Mouse (Mus musculus) bone marrow, adult 2 months (tissue): ENCODE data around the gene 2900026A02Rik. TPM values are rescaled to one million over a fixed set of nuclear protein-coding genes. Genes with fewer than 3 reads are reported as not detected.

ENCODE experiments used
- H3K27ac ChIP-seq: fragments of 200-500 bp; 2 replicates; pipeline ENCODE4 v1.5.1; 2012; ENCODE audit warnings: low read depth, mild to moderate bottlenecking, control low read depth, inconsistent platforms, low read length; ENCODE audit not compliant: control insufficient read depth, poor library complexity, insufficient read depth
- H3K4me1 ChIP-seq: fragments of 200-500 bp; 2 replicates; pipeline ENCODE4 v1.6.1; 2011; ENCODE audit warnings: low read length; ENCODE audit not compliant: control insufficient read depth, insufficient read depth
- H3K4me3 ChIP-seq: fragments of 200-500 bp; replicated peaks from 2 replicates; pipeline ENCODE3; 2011; ENCODE audit warnings: mild to moderate bottlenecking, low read depth, low read length, control low read depth; ENCODE audit not compliant: control insufficient read depth
- CTCF ChIP-seq: fragments of 200-500 bp; IDR thresholded peaks from 2 replicates; pipeline ENCODE4 v1.5.1; 2011; ENCODE audit warnings: low read length, control low read depth; ENCODE audit not compliant: control insufficient read depth, insufficient read depth
- POLR2A ChIP-seq: fragments of 200-500 bp; IDR thresholded peaks from 2 replicates; pipeline ENCODE4 v1.6.1; 2011; ENCODE audit warnings: low read depth, mild to moderate bottlenecking, control low read depth, low read length, borderline replicate concordance; ENCODE audit not compliant: control insufficient read depth
- WGBS: fragments of 180-500 bp; shearing (Covaris S2); methylation state at CpG from one replicate; pipeline ENCODE4 v1.1.7; 2018; 5-methylcytosine and 5-hydroxymethylcytosine counted together
- polyA plus RNA-seq: library from polyadenylated mRNA; stranded (reverse); fragments of >200 nt; gene quantifications from 2 replicates; pipeline ENCODE4 v1.2.4, GENCODE M21; 2011; ENCODE audit warnings: low replicate concordance; ENCODE audit not compliant: missing spikeins, insufficient read depth, insufficient read length

2900026A02Rik gene
- polyA plus RNA-seq, 1 experiment = 4.1 TPM

GRCm38 (mm10) chr5:113195451-113195850 lies 25.6 kb downstream of the 2900026A02Rik start:
- H3K27ac ChIP-seq = no peak overlapping the region
- H3K4me3 ChIP-seq = no peak overlapping the region
- TF ChIP-seq CTCF (no peak), POLR2A (no peak)
- no peaks in the 10 kb centered on the region; the same call in 1 of the 2 replicates for H3K4me1 ChIP-seq
- WGBS = 67% methylated on average over 12 of the region's 12 CpGs

GRCm38 (mm10) chr5:113193762-113194161 lies 27.3 kb downstream of the 2900026A02Rik start:
- WGBS = 89% methylated on average over 18 of the region's 18 CpGs
- Histone ChIP-seq H3K27ac (no peak overlapping the region), H3K4me3 (no peak overlapping the region), H3K4me1 (no peaks in the 10 kb centered on the region; the same call in 1 of the 2 replicates)
- TF ChIP-seq CTCF = no peak
- no peak for TF ChIP-seq POLR2A

- 88% methylated on average over 14 of the region's 14 CpGs for WGBS
- Histone ChIP-seq H3K4me3 (no peak overlapping the region), H3K4me1 (no peaks in the 10 kb centered on the region; the same call in 1 of the 2 replicates), H3K27ac (no peak overlapping the region)
- no peak for TF ChIP-seq POLR2A
- no peak for TF ChIP-seq CTCF
These were observed 29.1 kb downstream of the 2900026A02Rik start for GRCm38 (mm10) chr5:113191901-113192300.

GRCm38 (mm10) chr5:113190558-113190957 lies 30.5 kb downstream of the 2900026A02Rik start:
- Histone ChIP-seq H3K27ac (no peak overlapping the region), H3K4me1 (no peaks in the 10 kb centered on the region; the same call in 1 of the 2 replicates), H3K4me3 (no peak overlapping the region)
- TF ChIP-seq POLR2A (no peak), CTCF (no peak)
- whole genome bisulfite sequencing = 75% methylated on average over 14 of the region's 14 CpGs

GRCm38 (mm10) chr5:113181441-113181840 lies 39.6 kb downstream of the 2900026A02Rik start:
- no peak overlapping the region for H3K27ac ChIP-seq
- TF ChIP-seq CTCF (no peak), POLR2A (no peak)
- 25% methylated on average over 6 of the region's 6 CpGs for WGBS
- no peak overlapping the region for H3K4me3 ChIP-seq
- no peaks in the 10 kb centered on the region for H3K4me1 ChIP-seq

GRCm38 (mm10) chr5:113180755-113181154 lies 40.3 kb downstream of the 2900026A02Rik start:
- WGBS = 67% methylated on average over 15 of the region's 15 CpGs
- no peak for TF ChIP-seq CTCF
- no peak for TF ChIP-seq POLR2A
- H3K4me3 ChIP-seq = no peak overlapping the region
- H3K4me1 ChIP-seq = no peaks in the 10 kb centered on the region
- H3K27ac ChIP-seq = no peak overlapping the region

- Histone ChIP-seq H3K27ac (no peak overlapping the region), H3K4me3 (peak overlapping the region; percentile 8), H3K4me1 (no peaks in the 10 kb centered on the region)
- TF ChIP-seq CTCF (peak; percentile 79), POLR2A (no peak)
- WGBS = 8% methylated on average over 30 of the region's 30 CpGs
These were observed 41.0 kb downstream of the 2900026A02Rik start for GRCm38 (mm10) chr5:113179843-113180682.

- WGBS = 56% methylated on average over 3 of the region's 9 CpGs
- Histone ChIP-seq H3K27ac (no peak overlapping the region), H3K4me1 (no peaks in the 10 kb centered on the region), H3K4me3 (no peak overlapping the region)
- TF ChIP-seq CTCF (no peak), POLR2A (no peak)
These were observed 41.6 kb downstream of the 2900026A02Rik start for GRCm38 (mm10) chr5:113179451-113179842.
